Mouse (Mus musculus) MEL (cell line): ENCODE measurements at regions not wholly inside any gene's neighbourhood (a gene's known extent, or its start where the extent isn't known, plus 50 kb on each side); places are given as distances from the start of the nearest gene placed in this dataset.

Experiments used
- DNase-seq: peaks from one replicate; pipeline ENCODE4 v3.0.0; 2011; ENCODE audit warnings: low read depth, low spot score
- H3K27ac ChIP-seq: 2 replicates; pipeline ENCODE4 v1.5.1; 2012; ENCODE audit warnings: low read depth, mild to moderate bottlenecking, control low read depth, low read length, moderate library complexity; ENCODE audit not compliant: control insufficient read depth
- H3K27me3 ChIP-seq, 2 experiments: fragments of 150-350 bp in 1 of 2; sonication (generic) in 1 of 2; 2 replicates each; pipeline ENCODE4 v1.6.1; 2012; ENCODE audit warnings: low read length in 2 of 2, mild to moderate bottlenecking in 2 of 2, improper control_type of control experiment in 1 of 2, moderate library complexity in 1 of 2; ENCODE audit not compliant: insufficient read depth in 2 of 2, control insufficient read depth in 1 of 2
- H3K36me3 ChIP-seq, 2 experiments: 2 replicates each; pipeline ENCODE4 v1.6.1; 2012 to 2014; ENCODE audit warnings: low read length in 2 of 2, improper control_type of control experiment in 1 of 2, inconsistent platforms in 1 of 2, mild to moderate bottlenecking in 1 of 2; ENCODE audit not compliant: insufficient read depth in 2 of 2, control insufficient read depth in 1 of 2
- H3K4me1 ChIP-seq, 2 experiments: fragments of 150-350 bp in 1 of 2; sonication (generic) in 1 of 2; 2 replicates each; pipeline ENCODE4 v1.6.1; 2012; ENCODE audit warnings: low read length in 2 of 2, improper control_type of control experiment in 1 of 2, mild to moderate bottlenecking in 1 of 2; ENCODE audit not compliant: insufficient read depth in 2 of 2, control insufficient read depth in 1 of 2
- H3K4me3 ChIP-seq, 2 experiments: fragments of 150-350 bp in 1 of 2; sonication (generic) in 1 of 2; 2 replicates each; pipeline ENCODE4 v1.5.1; 2012; ENCODE audit warnings: low read depth in 2 of 2, low read length in 2 of 2, mild to moderate bottlenecking in 2 of 2, moderate library complexity in 2 of 2, control low read depth in 1 of 2, improper control_type of control experiment in 1 of 2; ENCODE audit not compliant: control insufficient read depth in 1 of 2, insufficient read depth in 1 of 2
- H3K79me2 ChIP-seq: 2 replicates; pipeline ENCODE4 v1.6.1; 2012; ENCODE audit warnings: mild to moderate bottlenecking, low read length, moderate library complexity; ENCODE audit not compliant: control insufficient read depth, poor library complexity, insufficient read depth
- H3K9ac ChIP-seq: 2 replicates; pipeline ENCODE4 v1.6.1; 2012; ENCODE audit warnings: low read depth, mild to moderate bottlenecking, control low read depth, low read length, moderate library complexity; ENCODE audit not compliant: control insufficient read depth, poor library complexity, severe bottlenecking
- H3K9me3 ChIP-seq: fragments of 150-350 bp; sonication (generic); replicated peaks from 2 replicates; pipeline ENCODE4 v1.6.1; 2012; ENCODE audit warnings: mild to moderate bottlenecking, low read length, improper control_type of control experiment, moderate library complexity; ENCODE audit not compliant: insufficient read depth
- BHLHE40 ChIP-seq: IDR thresholded peaks from 2 replicates; pipeline ENCODE4 v1.6.1; 2012; ENCODE audit warnings: low read depth, mild to moderate bottlenecking, inconsistent platforms, low read length, improper control_type of control experiment, borderline replicate concordance
- CHD1 ChIP-seq: IDR thresholded peaks from 2 replicates; pipeline ENCODE4 v1.6.1; 2012; ENCODE audit warnings: low read depth, mild to moderate bottlenecking, inconsistent platforms, low read length, improper control_type of control experiment
- E2F4 ChIP-seq: IDR thresholded peaks from 2 replicates; pipeline ENCODE4 v1.6.1; 2011; ENCODE audit warnings: low read depth, low read length, improper control_type of control experiment, borderline replicate concordance
- EP300 ChIP-seq, 2 experiments: IDR thresholded peaks; 2 replicates each; pipeline ENCODE4 v1.6.1; 2011; ENCODE audit warnings: improper control_type of control experiment in 2 of 2, low read length in 2 of 2, low read depth in 1 of 2, mild to moderate bottlenecking in 1 of 2
- ETS1 ChIP-seq: IDR thresholded peaks from 2 replicates; pipeline ENCODE4 v1.6.1; 2012; ENCODE audit warnings: low read depth, mild to moderate bottlenecking, inconsistent platforms, low read length, improper control_type of control experiment, moderate library complexity
- MAZ ChIP-seq: IDR thresholded peaks from 2 replicates; pipeline ENCODE4 v1.6.1; 2012; ENCODE audit warnings: low read depth, mild to moderate bottlenecking, inconsistent platforms, low read length, improper control_type of control experiment
- MYB ChIP-seq: IDR thresholded peaks from 2 replicates; pipeline ENCODE4 v1.6.1; 2011; ENCODE audit warnings: mild to moderate bottlenecking, low read depth, low read length, improper control_type of control experiment
- MYC ChIP-seq: IDR thresholded peaks from 2 replicates; pipeline ENCODE4 v1.6.1; 2011; ENCODE audit warnings: low read depth, mild to moderate bottlenecking, low read length, improper control_type of control experiment, moderate library complexity
- NELFE ChIP-seq: IDR thresholded peaks from 2 replicates; pipeline ENCODE4 v1.6.1; 2011; ENCODE audit warnings: low read depth, low read length, improper control_type of control experiment
- NRF1 ChIP-seq: IDR thresholded peaks from 2 replicates; pipeline ENCODE4 v1.6.1; 2014; ENCODE audit warnings: low read depth, mild to moderate bottlenecking, inconsistent platforms, low read length, improper control_type of control experiment, moderate library complexity; ENCODE audit not compliant: poor library complexity, insufficient read depth, severe bottlenecking
- POLR2AphosphoS2 ChIP-seq: IDR thresholded peaks from 2 replicates; pipeline ENCODE4 v1.6.1; 2011; ENCODE audit warnings: low read length, improper control_type of control experiment
- POLR2AphosphoS5 ChIP-seq: IDR thresholded peaks from 2 replicates; pipeline ENCODE4 v1.6.1; 2012; ENCODE audit warnings: low read depth, borderline replicate concordance, mild to moderate bottlenecking, inconsistent platforms, low read length, moderate library complexity, mixed read lengths
- RAD21 ChIP-seq: IDR thresholded peaks from 2 replicates; pipeline ENCODE4 v1.6.1; 2011; ENCODE audit warnings: mild to moderate bottlenecking, low read depth, low read length, improper control_type of control experiment
- USF2 ChIP-seq, 2 experiments: IDR thresholded peaks; 2 replicates each; pipeline ENCODE4 v1.6.1; 2011 to 2012; ENCODE audit warnings: improper control_type of control experiment in 2 of 2, low read length in 2 of 2, borderline replicate concordance in 1 of 2, inconsistent platforms in 1 of 2, low read depth in 1 of 2, mild to moderate bottlenecking in 1 of 2; ENCODE audit not compliant: insufficient read depth in 1 of 2
- ZC3H11A ChIP-seq: IDR thresholded peaks from 2 replicates; pipeline ENCODE4 v1.6.1; 2012; ENCODE audit warnings: low read depth, mild to moderate bottlenecking, inconsistent platforms, low read length, improper control_type of control experiment
- ZKSCAN1 ChIP-seq: IDR thresholded peaks from 2 replicates; pipeline ENCODE4 v1.6.1; 2012; ENCODE audit warnings: low read depth, mild to moderate bottlenecking, inconsistent platforms, low read length, improper control_type of control experiment, moderate library complexity

- TF ChIP-seq ZC3H11A (no peak), USF2 (IDR thresholded peaks at IDR 0.05; ENCODE audit: borderline replicate concordance in 1 of 2, insufficient read depth in 1 of 2, low read depth in 1 of 2, low read length in 2 of 2) (no peak), ZKSCAN1 (no peak)
- Histone ChIP-seq H3K79me2 (no peaks in the 10 kb centered on the region), H3K36me3 (no peaks in the 10 kb centered on the region), H3K9ac (no peak overlapping the region), H3K27ac (no peak overlapping the region), H3K9me3 (no peaks in the 10 kb centered on the region), H3K27me3 (no peaks in the 10 kb centered on the region), H3K4me1 (no peaks in the 10 kb centered on the region), H3K4me3 (no peak overlapping the region)
- no peak for DNase-seq
These were observed 191.2 kb downstream of the Etv1 start for GRCm38 (mm10) chr12:38970347-38970746.

- no peak for TF ChIP-seq EP300 (IDR thresholded peaks at IDR 0.05; ENCODE audit: low read depth in 1 of 2, low read length in 2 of 2)
- DNase-seq, result no peak
- Histone ChIP-seq H3K4me1 (no peaks in the 10 kb centered on the region), H3K27ac (no peak overlapping the region), H3K4me3 (no peak overlapping the region), H3K9me3 (no peaks in the 10 kb centered on the region), H3K9ac (no peak overlapping the region), H3K36me3 (no peaks in the 10 kb centered on the region), H3K27me3 (no peaks in the 10 kb centered on the region), H3K79me2 (no peaks in the 10 kb centered on the region)
These were observed 193.0 kb downstream of the Etv1 start for GRCm38 (mm10) chr12:38972205-38972604.

DNA sequence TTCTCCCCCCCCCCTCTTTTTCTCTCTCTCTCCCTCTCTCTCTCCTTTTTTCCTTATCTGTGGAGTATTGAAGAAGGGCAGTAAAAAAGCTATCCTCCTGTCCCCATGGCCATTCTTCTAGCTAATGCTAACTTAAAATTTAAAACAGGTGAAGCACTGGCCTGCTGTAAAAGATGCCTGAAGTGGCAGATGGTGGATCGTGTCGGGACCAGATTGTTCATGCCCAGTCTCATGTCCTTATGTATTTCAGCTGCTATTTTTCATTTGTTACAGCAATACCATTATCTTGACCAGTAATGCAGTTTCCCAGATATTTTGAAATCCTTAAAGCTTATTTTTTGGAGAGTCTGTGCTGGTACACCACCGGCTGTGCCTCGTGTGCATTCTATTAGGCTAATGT lies 196.3 kb downstream of the Etv1 start:
- DNase-seq, result no peak
- H3K4me3 ChIP-seq, result no peak overlapping the region
- no peaks in the 10 kb centered on the region for H3K4me1 ChIP-seq
- no peak overlapping the region for H3K9ac ChIP-seq
- H3K9me3 ChIP-seq, result no peaks in the 10 kb centered on the region
- TF ChIP-seq MAZ (no peak), NELFE (no peak), MYC (no peak), RAD21 (no peak), BHLHE40 (no peak), E2F4 (no peak), CHD1 (no peak), ETS1 (no peak), POLR2AphosphoS5 (no peak), POLR2AphosphoS2 (no peak), MYB (no peak), NRF1 (no peak)
- H3K79me2 ChIP-seq, result no peaks in the 10 kb centered on the region
- no peaks in the 10 kb centered on the region for H3K36me3 ChIP-seq
- no peak overlapping the region for H3K27ac ChIP-seq
- H3K27me3 ChIP-seq, result no peaks in the 10 kb centered on the region
